Mouse (Mus musculus): ENCODE measurements at regions not wholly inside any gene's neighbourhood (a gene's known extent, or its start where the extent isn't known, plus 50 kb on each side); places are given as distances from the start of the nearest gene placed in this dataset.

GRCm38 (mm10) chr6:95769808-95770207, 51.2 kb upstream of the Suclg2 start:
- CTCF ChIA-PET = no interaction called here

- CTCF ChIA-PET = no interaction called here
These were observed 83.1 kb upstream of the Suclg2 start for GRCm38 (mm10) chr6:95801651-95802050.

- CTCF ChIA-PET = interaction anchor here (0.6 kb wide), 1 partner anchor 445 kb away, joined by 3 read pairs; no protein-coding TSS in a partner anchor
These were observed 122.9 kb upstream of the Suclg2 start for GRCm38 (mm10) chr6:95841502-95841901.

- CTCF ChIA-PET = no interaction called here
These were observed 127.9 kb upstream of the Suclg2 start for GRCm38 (mm10) chr6:95846536-95846935.

- CTCF ChIA-PET = no interaction called here
These were observed 156.9 kb upstream of the Suclg2 start for GRCm38 (mm10) chr6:95875463-95875862.

GRCm38 (mm10) chr6:95876320-95876719, 157.7 kb upstream of the Suclg2 start:
- CTCF ChIA-PET = no interaction called here

- CTCF ChIA-PET = no interaction called here
These were observed 168.0 kb upstream of the Suclg2 start for GRCm38 (mm10) chr6:95886645-95887044.

- CTCF ChIA-PET = no interaction called here
These were observed 184.0 kb upstream of the Suclg2 start for GRCm38 (mm10) chr6:95902551-95902950.

GRCm38 (mm10) chr6:95904085-95904633, 185.6 kb upstream of the Suclg2 start:
- CTCF ChIA-PET = no interaction called here

- CTCF ChIA-PET = no interaction called here
These were observed 186.5 kb upstream of the Suclg2 start for GRCm38 (mm10) chr6:95905057-95905456.

- CTCF ChIA-PET = no interaction called here
These were observed 191.2 kb upstream of the Fam19a1 start for GRCm38 (mm10) chr6:95921737-95922136.

GRCm38 (mm10) chr6:95934561-95934960, 178.4 kb upstream of the Fam19a1 start:
- CTCF ChIA-PET = no interaction called here

GRCm38 (mm10) chr6:95936504-95936903, 176.4 kb upstream of the Fam19a1 start:
- CTCF ChIA-PET = no interaction called here

- CTCF ChIA-PET = no interaction called here
These were observed 173.9 kb upstream of the Fam19a1 start for GRCm38 (mm10) chr6:95939052-95939451.

- CTCF ChIA-PET = no interaction called here
These were observed 152.2 kb upstream of the Fam19a1 start for GRCm38 (mm10) chr6:95960745-95961144.

GRCm38 (mm10) chr6:95966231-95966630, 146.7 kb upstream of the Fam19a1 start:
- CTCF ChIA-PET = interaction anchor here (0.6 kb wide), 1 partner anchor 384 kb away, joined by 7 read pairs; no protein-coding TSS in a partner anchor

GRCm38 (mm10) chr6:95975994-95976393, 137.0 kb upstream of the Fam19a1 start:
- CTCF ChIA-PET = no interaction called here

- CTCF ChIA-PET = no interaction called here
These were observed 115.9 kb upstream of the Fam19a1 start for GRCm38 (mm10) chr6:95997037-95997436.

- CTCF ChIA-PET = no interaction called here
These were observed 115.2 kb upstream of the Fam19a1 start for GRCm38 (mm10) chr6:95997741-95998140.

- CTCF ChIA-PET = no interaction called here
These were observed 113.5 kb upstream of the Fam19a1 start for GRCm38 (mm10) chr6:95999441-95999840.

GRCm38 (mm10) chr6:96000011-96000476, 112.9 kb upstream of the Fam19a1 start:
- CTCF ChIA-PET = no interaction called here

GRCm38 (mm10) chr6:96011299-96011698, 101.7 kb upstream of the Fam19a1 start:
- CTCF ChIA-PET = no interaction called here

- CTCF ChIA-PET = no interaction called here
These were observed 84.8 kb upstream of the Fam19a1 start for GRCm38 (mm10) chr6:96028022-96028704.

GRCm38 (mm10) chr6:96043711-96044110, 69.2 kb upstream of the Fam19a1 start:
- CTCF ChIA-PET = no interaction called here
